Mouse (Mus musculus) megakaryocyte, adult 5-6 weeks (primary cell): ENCODE data around the gene Rnf41. TPM values are rescaled to one million over a fixed set of nuclear protein-coding genes. Genes with fewer than 3 reads are reported as not detected.

ENCODE experiments used
- ATAC-seq: 2 replicates; pipeline ENCODE4 v1.8.0; 2016; ENCODE audit warnings: mild to moderate bottlenecking, inconsistent platforms; ENCODE audit not compliant: poor library complexity, severe bottlenecking
- total RNA-seq, 2 experiments: library from RNA; stranded (forward) in 1 of 2; stranded (reverse) in 1 of 2; fragments of 153-499, 151-499 nt in 1 of 2; fragments of 221-1000, 200-1000 nt in 1 of 2; gene quantifications; 2 replicates each; pipeline versions ENCODE4 v1.2.3 to v1.2.4; 2015 to 2017

Gene Rnf41
- total RNA-seq, 2 experiments from 2014 or later, result 16.4 to 24.6 TPM

GRCm38 (mm10) chr10:128459409-128460269 lies 48.2 kb downstream of the Rnf41 start:
- ATAC-seq, result no peak

DNA sequence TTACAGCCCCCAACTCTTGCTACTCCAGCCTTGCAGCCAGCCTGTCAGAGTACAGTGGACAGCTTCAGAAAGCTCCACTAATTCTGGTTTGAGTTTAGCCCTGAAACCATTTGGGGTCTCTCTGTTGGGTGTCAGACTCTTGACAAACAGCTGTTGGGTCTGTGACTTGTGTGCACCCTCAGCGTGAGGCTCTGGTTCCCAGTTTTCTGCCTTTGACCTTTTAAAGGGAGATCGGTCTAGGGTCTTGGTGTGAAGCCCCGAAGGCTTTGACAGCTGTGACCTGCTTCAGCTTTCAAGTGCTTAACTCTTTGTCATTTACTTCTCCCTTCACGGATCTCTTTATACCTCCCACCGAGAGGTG lies 48.8 kb downstream of the Rnf41 start:
- ATAC-seq, result no peak

DNA sequence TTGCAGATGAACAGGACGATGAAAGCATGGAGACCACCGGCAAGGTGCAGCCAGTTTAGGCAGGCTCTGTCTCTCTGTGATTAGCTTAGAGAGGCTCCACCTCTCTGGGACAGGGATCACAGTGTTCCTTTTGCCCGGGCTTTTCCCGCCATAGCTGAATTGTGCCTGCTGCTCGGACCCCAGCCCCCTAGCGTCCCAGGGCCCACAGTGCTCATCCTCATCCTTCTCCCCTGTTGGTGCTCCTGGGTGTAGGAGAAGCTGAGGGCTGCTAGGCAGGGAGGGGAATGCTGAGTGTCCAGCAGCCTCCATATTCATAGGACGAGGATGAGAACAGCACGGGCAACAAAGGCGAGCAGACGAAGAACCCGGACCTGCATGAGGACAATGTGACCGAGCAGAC lies 62.9 kb downstream of the Rnf41 start:
- no peak for ATAC-seq

DNA sequence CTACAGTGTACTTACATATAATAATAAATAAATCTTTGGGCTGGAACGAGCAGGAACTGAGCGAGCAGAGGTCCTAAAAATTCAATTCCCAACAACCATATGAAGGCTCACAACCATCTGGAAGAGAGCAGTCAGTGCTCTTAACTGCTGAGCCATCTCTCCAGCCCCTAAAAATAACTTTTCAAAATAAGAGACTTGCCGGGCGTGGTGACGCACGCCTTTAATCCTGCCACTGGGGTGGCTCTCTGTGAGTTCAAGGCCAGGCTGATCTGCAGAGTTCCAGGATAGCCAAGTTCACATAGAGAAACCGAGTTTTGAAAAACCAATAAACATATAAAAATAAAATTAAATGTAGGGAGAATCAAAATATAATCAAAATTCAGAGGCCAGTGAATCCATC lies 74.9 kb downstream of the Rnf41 start:
- no peak for ATAC-seq

DNA sequence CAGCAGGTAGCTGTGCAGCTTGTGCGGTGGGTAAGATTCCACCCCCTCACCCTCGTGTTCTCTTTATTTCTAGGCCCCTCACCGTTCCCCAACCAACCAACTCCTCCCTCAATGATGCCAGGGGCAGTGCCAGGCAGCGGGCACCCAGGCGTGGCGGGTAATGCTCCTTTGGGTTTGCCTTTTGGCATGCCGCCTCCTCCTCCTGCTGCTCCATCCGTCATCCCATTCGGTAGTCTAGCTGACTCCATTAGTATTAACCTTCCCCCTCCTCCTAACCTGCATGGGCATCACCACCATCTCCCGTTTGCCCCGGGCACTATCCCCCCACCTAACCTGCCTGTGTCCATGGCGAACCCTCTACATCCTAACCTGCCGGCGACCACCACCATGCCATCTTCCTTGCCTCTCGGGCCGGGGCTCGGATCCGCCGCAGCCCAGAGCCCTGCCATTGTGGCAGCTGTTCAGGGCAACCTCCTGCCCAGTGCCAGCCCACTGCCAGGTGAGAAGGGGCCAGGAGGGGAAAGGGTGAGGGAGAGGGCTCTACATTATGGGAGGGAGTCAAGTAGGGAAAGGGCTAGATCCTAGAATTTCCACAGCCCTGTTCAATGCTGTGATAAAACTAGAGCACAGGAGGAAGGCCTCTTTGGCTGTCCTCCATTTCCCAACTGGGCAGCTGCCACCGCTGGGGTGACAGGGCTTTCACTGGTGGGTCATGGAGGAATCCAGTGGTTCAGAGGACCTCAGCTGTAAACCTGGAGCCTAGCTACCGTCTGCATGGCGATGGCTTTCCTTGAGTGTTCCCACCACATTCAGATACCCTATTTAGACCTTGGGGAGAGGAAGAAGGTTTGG lies 76.6 kb downstream of the Rnf41 start:
- no peak for ATAC-seq

GRCm38 (mm10) chr10:128488776-128489175 lies 77.3 kb downstream of the Rnf41 start:
- no peak for ATAC-seq

DNA sequence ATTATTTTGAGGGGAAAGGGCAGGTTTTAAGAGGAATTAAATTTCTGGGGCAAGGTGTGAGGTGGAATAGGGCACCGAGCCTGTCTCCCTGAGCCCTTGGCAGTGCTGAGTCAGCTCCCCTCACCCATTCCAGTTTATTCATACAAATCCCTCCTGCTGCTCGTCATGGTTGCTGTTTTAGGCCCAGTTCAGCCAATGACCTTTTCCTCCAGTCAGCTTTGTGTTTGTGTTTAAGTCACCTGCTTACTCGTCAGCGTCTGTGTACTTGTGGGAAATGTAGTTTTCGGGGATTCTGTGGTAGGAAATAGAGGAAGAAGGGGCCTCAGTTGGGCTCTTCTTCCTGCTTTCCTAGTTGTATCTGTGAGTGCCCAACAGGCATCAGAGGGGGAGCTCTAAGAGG lies 77.9 kb downstream of the Rnf41 start:
- ATAC-seq, result no peak

GRCm38 (mm10) chr10:128489785-128490184 lies 78.3 kb downstream of the Rnf41 start:
- no peak for ATAC-seq

- ATAC-seq, result no peak
These were observed 78.8 kb downstream of the Rnf41 start for GRCm38 (mm10) chr10:128490232-128490631.

DNA sequence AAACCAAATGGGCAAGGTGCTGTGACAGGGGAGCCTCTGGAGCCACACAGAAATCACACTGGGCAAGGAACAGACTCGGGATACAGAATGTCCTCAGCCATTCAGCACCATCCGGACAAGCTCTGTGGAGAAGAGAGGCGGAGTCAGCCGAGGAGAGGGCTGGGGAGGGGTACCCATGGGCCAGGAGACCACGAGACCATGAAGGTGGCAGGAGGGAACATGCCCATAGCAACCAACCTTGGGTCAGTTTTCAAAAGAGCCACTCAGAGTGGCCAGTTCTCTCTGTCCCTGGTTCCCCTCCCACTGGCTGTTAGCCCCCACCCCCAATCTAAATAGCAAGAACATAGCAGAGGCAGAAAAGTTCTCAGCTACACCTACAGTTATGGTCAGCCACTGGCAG lies 79.5 kb downstream of the Rnf41 start:
- no peak for ATAC-seq

Other genes starting within 250 kb of the Rnf41 start
- 2.9 and 4.0 TPM in 2 replicates for gene Rbms2, start 231.4 kb upstream of the Rnf41 start, total RNA-seq (2015)
- 1.5 and 5.4 TPM in 2 replicates for gene Rbms2, start 231.4 kb upstream of the Rnf41 start, total RNA-seq (2017)
- gene Gls2, start 217.2 kb upstream of the Rnf41 start, total RNA-seq (2015), result 0.71 TPM in 1 of 2 replicates, not detected in the other
- not detected in 2 replicates for gene Gls2, start 217.2 kb upstream of the Rnf41 start, total RNA-seq (2017)
- 6.5 and 6.9 TPM in 2 replicates for gene Spryd4, start 199.8 kb upstream of the Rnf41 start, total RNA-seq (2015)
- 9.0 and 10.6 TPM in 2 replicates for gene Spryd4, start 199.8 kb upstream of the Rnf41 start, total RNA-seq (2017)
- gene Mip, start 185.8 kb upstream of the Rnf41 start, total RNA-seq (2015), result not detected in 2 replicates
- 0.33 TPM in 1 of 2 replicates, not detected in the other for gene Mip, start 185.8 kb upstream of the Rnf41 start, total RNA-seq (2017)
- gene Timeless, start 179.6 kb upstream of the Rnf41 start, total RNA-seq (2015), result 14.1 and 16.1 TPM in 2 replicates
- 33.2 and 34.2 TPM in 2 replicates for gene Timeless, start 179.6 kb upstream of the Rnf41 start, total RNA-seq (2017)
- 0.36 TPM in 1 of 2 replicates, not detected in the other for gene Apon, start 157.6 kb upstream of the Rnf41 start, total RNA-seq (2015)
- 1.2 TPM in 1 of 2 replicates, not detected in the other for gene Apon, start 157.6 kb upstream of the Rnf41 start, total RNA-seq (2017)
- 0.21 TPM in 1 of 2 replicates, not detected in the other for gene Apof, start 143.0 kb upstream of the Rnf41 start, total RNA-seq (2015)
- not detected in 2 replicates for gene Apof, start 143.0 kb upstream of the Rnf41 start, total RNA-seq (2017)
- gene Stat2, start 141.1 kb upstream of the Rnf41 start, total RNA-seq (2015), result 25.5 and 28.5 TPM in 2 replicates
- 20.2 and 33.6 TPM in 2 replicates for gene Stat2, start 141.1 kb upstream of the Rnf41 start, total RNA-seq (2017)
- not detected in 2 replicates for gene Il23a, start 112.9 kb upstream of the Rnf41 start, total RNA-seq (2015)
- gene Il23a, start 112.9 kb upstream of the Rnf41 start, total RNA-seq (2017), result 0.12 TPM in 1 of 2 replicates, not detected in the other
- gene Pan2, start 108.3 kb upstream of the Rnf41 start, total RNA-seq (2015), result 17.3 and 17.7 TPM in 2 replicates
- 14.0 and 14.9 TPM in 2 replicates for gene Pan2, start 108.3 kb upstream of the Rnf41 start, total RNA-seq (2017)
- 73.3 and 78.6 TPM in 2 replicates for gene Cnpy2, start 89.2 kb upstream of the Rnf41 start, total RNA-seq (2015)
- gene Cnpy2, start 89.2 kb upstream of the Rnf41 start, total RNA-seq (2017), result 81.0 and 84.5 TPM in 2 replicates
- gene Cs, start 73.9 kb upstream of the Rnf41 start, total RNA-seq (2015), result 158 and 160 TPM in 2 replicates
- gene Cs, start 73.9 kb upstream of the Rnf41 start, total RNA-seq (2017), result 95.0 and 116 TPM in 2 replicates
- 22.6 and 24.4 TPM in 2 replicates for gene Coq10a, start 42.7 kb upstream of the Rnf41 start, total RNA-seq (2015)
- 14.1 and 19.2 TPM in 2 replicates for gene Coq10a, start 42.7 kb upstream of the Rnf41 start, total RNA-seq (2017)
- gene Ankrd52, start 34.5 kb upstream of the Rnf41 start, total RNA-seq (2015), result 35.2 and 37.0 TPM in 2 replicates
- gene Ankrd52, start 34.5 kb upstream of the Rnf41 start, total RNA-seq (2017), result 9.3 and 13.7 TPM in 2 replicates
- gene Slc39a5, start 10.4 kb upstream of the Rnf41 start, total RNA-seq (2015), result not detected in 2 replicates
- not detected in 2 replicates for gene Slc39a5, start 10.4 kb upstream of the Rnf41 start, total RNA-seq (2017)
- 76.8 and 79.3 TPM in 2 replicates for gene Nabp2, start 165 bp upstream of the Rnf41 start, total RNA-seq (2015)
- gene Nabp2, start 165 bp upstream of the Rnf41 start, total RNA-seq (2017), result 54.3 and 59.1 TPM in 2 replicates
- gene Smarcc2, start 47.6 kb downstream of the Rnf41 start, total RNA-seq (2015), result 73.1 and 82.3 TPM in 2 replicates
- 63.1 and 78.4 TPM in 2 replicates for gene Smarcc2, start 47.6 kb downstream of the Rnf41 start, total RNA-seq (2017)
- gene Myl6, start 82.5 kb downstream of the Rnf41 start, total RNA-seq (2015), result 1,624 and 1,690 TPM in 2 replicates
- gene Myl6, start 82.5 kb downstream of the Rnf41 start, total RNA-seq (2017), result 1,921 and 2,467 TPM in 2 replicates
- 3.4 and 5.8 TPM in 2 replicates for gene Myl6b, start 87.0 kb downstream of the Rnf41 start, total RNA-seq (2015)
- gene Myl6b, start 87.0 kb downstream of the Rnf41 start, total RNA-seq (2017), result 0.99 and 2.0 TPM in 2 replicates
- 125 and 127 TPM in 2 replicates for gene Esyt1, start 114.2 kb downstream of the Rnf41 start, total RNA-seq (2015)
- 266 and 267 TPM in 2 replicates for gene Esyt1, start 114.2 kb downstream of the Rnf41 start, total RNA-seq (2017)
- gene Zc3h10, start 136.1 kb downstream of the Rnf41 start, total RNA-seq (2015), result 6.0 and 8.1 TPM in 2 replicates
- 12.9 and 14.5 TPM in 2 replicates for gene Zc3h10, start 136.1 kb downstream of the Rnf41 start, total RNA-seq (2017)
- gene Rpl41, start 137.6 kb downstream of the Rnf41 start, total RNA-seq (2015), result 2,152 and 2,213 TPM in 2 replicates
- 1,919 and 2,042 TPM in 2 replicates for gene Rpl41, start 137.6 kb downstream of the Rnf41 start, total RNA-seq (2017)
- gene Pa2g4, start 154.3 kb downstream of the Rnf41 start, total RNA-seq (2015), result 116 TPM in 2 replicates
- 90.4 and 95.0 TPM in 2 replicates for gene Pa2g4, start 154.3 kb downstream of the Rnf41 start, total RNA-seq (2017)
- gene Erbb3, start 178.0 kb downstream of the Rnf41 start, total RNA-seq (2015), result 2.5 and 2.8 TPM in 2 replicates
- 1.5 and 2.1 TPM in 2 replicates for gene Erbb3, start 178.0 kb downstream of the Rnf41 start, total RNA-seq (2017)
- gene Rps26, start 215.1 kb downstream of the Rnf41 start, total RNA-seq (2015), result 1,237 and 1,288 TPM in 2 replicates
- gene Rps26, start 215.1 kb downstream of the Rnf41 start, total RNA-seq (2017), result 518 and 577 TPM in 2 replicates
- 0.14 TPM in 1 of 2 replicates, not detected in the other for gene Ikzf4, start 234.3 kb downstream of the Rnf41 start, total RNA-seq (2015)
- not detected in 2 replicates for gene Ikzf4, start 234.3 kb downstream of the Rnf41 start, total RNA-seq (2017)